Mouse (Mus musculus) hindbrain, postnatal 0 days (tissue): ENCODE results near the gene Smpdl3b. TPM values are rescaled to one million over a fixed set of nuclear protein-coding genes. Genes with fewer than 3 reads are reported as not detected.
"Not testable (repeated sequence)": the region's sequence is repeated elsewhere in the genome, so short reads cannot be mapped to it uniquely, and the experiment has no call there.

Experiments
- ATAC-seq: fragments of 200-750 bp; cut with Nextera tagmentation; 2 replicates; pipeline ENCODE4 v1.8.0; 2017; ENCODE audit warnings: mild to moderate bottlenecking, moderate TSS enrichment, moderate library complexity
- DNase-seq: peaks from one replicate; pipeline ENCODE4 v3.0.0-alpha.2; 2015; ENCODE audit warnings: low spot score
- H3K27ac ChIP-seq: fragments of 300-500 bp; sonication (generic); 2 replicates; pipeline ENCODE4 v1.5.1; 2014; ENCODE audit warnings: mild to moderate bottlenecking
- H3K27me3 ChIP-seq: fragments of 300-500 bp; sonication (generic); 2 replicates; pipeline ENCODE4 v1.6.1; 2014; ENCODE audit warnings: low read length, mixed read lengths; ENCODE audit not compliant: insufficient read depth
- H3K36me3 ChIP-seq: fragments of 300-500 bp; sonication (generic); 2 replicates; pipeline ENCODE4 v1.6.1; 2014; ENCODE audit warnings: low read length, mixed read lengths; ENCODE audit not compliant: insufficient read depth
- H3K4me1 ChIP-seq: fragments of 300-500 bp; sonication (generic); 2 replicates; pipeline ENCODE4 v1.6.1; 2014; ENCODE audit warnings: antibody characterized with exemption, low read length, mixed read lengths; ENCODE audit not compliant: insufficient read depth
- H3K4me2 ChIP-seq: fragments of 300-500 bp; sonication (generic); 2 replicates; pipeline ENCODE4 v1.6.1; 2014; ENCODE audit warnings: low read depth, mild to moderate bottlenecking, low read length, moderate library complexity, mixed read lengths
- H3K4me3 ChIP-seq: fragments of 300-500 bp; sonication (generic); 2 replicates; pipeline ENCODE4 v1.5.1; 2014; ENCODE audit warnings: low read length
- H3K9ac ChIP-seq: fragments of 300-500 bp; sonication (generic); replicated peaks from 2 replicates; pipeline ENCODE4 v1.6.1; 2014; ENCODE audit warnings: mild to moderate bottlenecking, low read length, moderate library complexity, mixed read lengths
- H3K9me3 ChIP-seq: fragments of 300-500 bp; sonication (generic); 2 replicates; pipeline ENCODE4 v1.6.1; 2016; ENCODE audit warnings: low read length, mixed read lengths
- CTCF ChIP-seq: IDR thresholded peaks from 2 replicates; pipeline ENCODE4 v1.5.1; 2016; ENCODE audit warnings: antibody characterized with exemption, control low read depth, low read depth
- WGBS: fragments of 180-500 bp; shearing (Covaris S2); extraction: QIAGEN DNeasy Blood & Tissue Kit; methylation state at CpG from one replicate; pipeline ENCODE4 v1.1.7; 2014; 5-methylcytosine and 5-hydroxymethylcytosine counted together
- polyA plus RNA-seq: library from polyadenylated mRNA; unstranded; fragments of >200 nt; fragmentation: Nextera tagmentation; extraction: Ambion mirVana; gene quantifications from 2 replicates; pipeline ENCODE4 v1.2.1, GENCODE M21; 2015
- total RNA-seq: library from RNA; depleted of rRNA; stranded (reverse); fragments of >200 nt; gene quantifications from 2 replicates; pipeline ENCODE4 v1.2.3, GENCODE M21; 2014

Gene Smpdl3b
- total and polyA plus RNA-seq, 2 experiments from 2014 or later: 0.98 to 1.0 TPM

- H3K9ac ChIP-seq: no peak overlapping the region
- no peaks in the 10 kb centered on the region for H3K36me3 ChIP-seq
- H3K4me1 ChIP-seq: peaks cover 3% of the 10 kb centered on the region; the same call in 1 of the 2 replicates
- no peaks in the 10 kb centered on the region for H3K9me3 ChIP-seq
- no peak for DNase-seq
- no peaks in the 10 kb centered on the region for H3K27me3 ChIP-seq
- no peak overlapping the region for H3K27ac ChIP-seq
- ATAC-seq: no peak
- WGBS: 79% methylated on average over 6 of the region's 6 CpGs
- TF ChIP-seq CTCF: no peak
- H3K4me3 ChIP-seq: no peak overlapping the region
- H3K4me2 ChIP-seq: no peak overlapping the region
Observed at GRCm38 (mm10) chr4:132749258-132749982, 7.6 kb downstream of the Smpdl3b start.

GRCm38 (mm10) chr4:132748778-132749177, 8.3 kb downstream of the Smpdl3b start:
- H3K27me3 ChIP-seq: no peaks in the 10 kb centered on the region
- DNase-seq: no peak
- no peak overlapping the region for H3K4me3 ChIP-seq
- ATAC-seq: no peak
- peaks cover 9% of the 10 kb centered on the region; the same call in 1 of the 2 replicates for H3K4me1 ChIP-seq
- no peaks in the 10 kb centered on the region for H3K36me3 ChIP-seq
- H3K27ac ChIP-seq: no peak overlapping the region
- H3K4me2 ChIP-seq: no peak overlapping the region
- TF ChIP-seq CTCF: no peak
- no peak overlapping the region for H3K9ac ChIP-seq
- H3K9me3 ChIP-seq: no peaks in the 10 kb centered on the region
- WGBS: 96% methylated on average over 4 of the region's 4 CpGs

- H3K9ac ChIP-seq: no peak overlapping the region
- no peak overlapping the region for H3K4me3 ChIP-seq
- peaks cover 9% of the 10 kb centered on the region; the same call in 1 of the 2 replicates for H3K4me1 ChIP-seq
- no peak overlapping the region for H3K4me2 ChIP-seq
- TF ChIP-seq CTCF: no peak
- H3K27ac ChIP-seq: peak overlapping the region; percentile 11; the same call in 1 of the 2 replicates
- 73% methylated on average over 9 of the region's 9 CpGs for WGBS
- ATAC-seq (no peak), DNase-seq (no peak)
- no peaks in the 10 kb centered on the region for H3K27me3 ChIP-seq
- H3K36me3 ChIP-seq: no peaks in the 10 kb centered on the region
- no peaks in the 10 kb centered on the region for H3K9me3 ChIP-seq
Observed at GRCm38 (mm10) chr4:132747664-132748259, 9.3 kb downstream of the Smpdl3b start.

- Histone ChIP-seq H3K4me1 (peaks cover 9% of the 10 kb centered on the region; the same call in 1 of the 2 replicates), H3K4me2 (no peak overlapping the region), H3K27ac (no peak overlapping the region), H3K9ac (no peak overlapping the region), H3K4me3 (no peak overlapping the region), H3K9me3 (no peaks in the 10 kb centered on the region), H3K36me3 (no peaks in the 10 kb centered on the region), H3K27me3 (no peaks in the 10 kb centered on the region)
- TF ChIP-seq CTCF: no peak
- DNase-seq (no peak), ATAC-seq (no peak)
- WGBS: 85% methylated on average over 9 of the region's 9 CpGs
Observed at GRCm38 (mm10) chr4:132746911-132747517, 10.0 kb downstream of the Smpdl3b start.

GRCm38 (mm10) chr4:132743992-132744911, 12.8 kb downstream of the Smpdl3b start:
- peak overlapping the region; percentile 76 for H3K27ac ChIP-seq
- no peak overlapping the region for H3K4me3 ChIP-seq
- no peaks in the 10 kb centered on the region for H3K27me3 ChIP-seq
- no peak overlapping the region for H3K4me2 ChIP-seq
- H3K4me1 ChIP-seq: peaks cover 9% of the 10 kb centered on the region; the same call in 1 of the 2 replicates
- H3K9me3 ChIP-seq: no peaks in the 10 kb centered on the region
- 0 out of 2 replicates have a peak overlapping the region, but pooled peaks have one; percentile 9 for H3K9ac ChIP-seq
- H3K36me3 ChIP-seq: no peaks in the 10 kb centered on the region
- 29% methylated on average over 11 of the region's 11 CpGs for WGBS
- peak; percentile 77 for ATAC-seq
- no peak for TF ChIP-seq CTCF
- peak; percentile 72 for DNase-seq

- no peak overlapping the region for H3K9ac ChIP-seq
- 95% methylated on average over 7 of the region's 7 CpGs for WGBS
- H3K4me3 ChIP-seq: no peak overlapping the region
- no peak overlapping the region for H3K4me2 ChIP-seq
- DNase-seq (no peak), ATAC-seq (no peak)
- H3K4me1 ChIP-seq: peaks cover 9% of the 10 kb centered on the region; the same call in 1 of the 2 replicates
- no peaks in the 10 kb centered on the region for H3K9me3 ChIP-seq
- H3K36me3 ChIP-seq: no peaks in the 10 kb centered on the region
- no peaks in the 10 kb centered on the region for H3K27me3 ChIP-seq
- no peak overlapping the region for H3K27ac ChIP-seq
- no peak for TF ChIP-seq CTCF
Observed at GRCm38 (mm10) chr4:132741491-132741890, 15.6 kb downstream of the Smpdl3b start.

- not testable (repeated sequence) for H3K9ac ChIP-seq, H3K36me3 ChIP-seq, H3K4me3 ChIP-seq, H3K27ac ChIP-seq, H3K27me3 ChIP-seq, H3K9me3 ChIP-seq, H3K4me1 ChIP-seq, DNase-seq, ATAC-seq, H3K4me2 ChIP-seq
- WGBS: 89% methylated on average over 9 of the region's 9 CpGs
Observed at GRCm38 (mm10) chr4:132737154-132737553, 19.9 kb downstream of the Smpdl3b start.
